Mouse (Mus musculus): ENCODE results near the gene Rhobtb3. TPM values are rescaled to one million over a fixed set of nuclear protein-coding genes. Genes with fewer than 3 reads are reported as not detected.

Gene Rhobtb3
- polyA plus RNA-seq, 2 experiments: 1.9 to 3.4 TPM

DNA sequence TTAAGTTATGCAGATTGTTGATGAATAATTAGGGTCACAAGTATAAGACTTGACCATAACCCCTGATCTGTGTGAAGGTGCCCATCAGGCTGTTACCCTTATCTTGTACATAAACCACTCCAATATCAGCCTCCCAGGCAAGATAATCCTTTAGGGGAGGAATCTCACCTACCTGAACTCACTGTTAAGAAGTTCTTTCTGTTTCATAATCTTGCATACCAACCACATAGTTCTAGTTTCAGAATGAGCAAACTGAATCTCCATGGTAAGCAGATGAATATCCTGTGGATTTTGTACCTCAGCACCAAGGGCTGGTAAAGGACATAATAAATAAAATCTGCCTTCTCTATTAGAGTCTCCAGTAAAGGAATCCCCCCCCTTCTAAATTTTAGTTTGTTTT lies 111.0 kb downstream of the Rhobtb3 start:
- Histone ChIP-seq H3K9me3 (ENCODE audit: control insufficient read depth, low read length) (no peaks in the 10 kb centered on the region), H3K4me2 (ENCODE audit: low read depth) (no peak overlapping the region), H3K9ac (replicated peaks) (no peak overlapping the region), H3K36me3 (replicated peaks; ENCODE audit: control insufficient read depth, insufficient read depth, low read depth) (no peaks in the 10 kb centered on the region), H3K27me3 (ENCODE audit: control insufficient read depth, insufficient read depth, low read length) (no peaks in the 10 kb centered on the region), H3K27ac (no peak overlapping the region), H3K4me3 (ENCODE audit: insufficient read depth in 1 of 2, low read depth in 2 of 2, low read length in 2 of 2) (no peak overlapping the region), H3K4me1 (replicated peaks; ENCODE audit: control insufficient read depth in 2 of 2, insufficient read depth in 2 of 2, low read length in 1 of 2) (no peaks in the 10 kb centered on the region)
- ATAC-seq (ENCODE audit: insufficient read depth) (no peak), DNase-seq (ENCODE audit: low read depth in 3 of 3, low spot score in 3 of 3) (no peak)
- TF ChIP-seq CTCF (IDR thresholded peaks at IDR 0.05; ENCODE audit: low read depth) (no peak), EP300 (IDR thresholded peaks at IDR 0.05; ENCODE audit: low read depth) (no peak)

DNA sequence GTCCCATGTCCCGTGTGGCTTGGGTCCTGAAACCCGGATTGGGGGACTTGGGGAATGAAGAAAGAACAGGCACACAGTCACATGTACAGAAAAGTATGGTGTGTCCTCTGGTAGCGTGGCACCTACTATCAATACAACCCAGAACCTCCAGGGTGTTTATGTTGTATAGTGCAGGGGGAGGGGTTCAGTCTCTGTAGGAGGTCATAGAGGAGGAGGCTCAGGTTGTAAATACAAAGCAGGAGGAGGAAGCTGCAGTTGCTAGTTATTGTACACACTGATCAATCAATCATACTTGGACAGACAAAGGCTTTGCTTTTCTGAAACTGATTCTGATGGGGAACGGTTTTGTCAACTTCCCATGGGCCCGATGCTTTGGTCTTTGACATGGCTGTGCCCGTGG lies 112.0 kb downstream of the Rhobtb3 start:
- Histone ChIP-seq H3K9ac (replicated peaks) (no peak overlapping the region), H3K36me3 (replicated peaks; ENCODE audit: control insufficient read depth, insufficient read depth, low read depth) (no peaks in the 10 kb centered on the region), H3K4me2 (ENCODE audit: low read depth) (no peak overlapping the region), H3K27me3 (ENCODE audit: control insufficient read depth, insufficient read depth, low read length) (no peaks in the 10 kb centered on the region), H3K4me1 (replicated peaks; ENCODE audit: control insufficient read depth in 2 of 2, insufficient read depth in 2 of 2, low read length in 1 of 2) (no peaks in the 10 kb centered on the region), H3K9me3 (ENCODE audit: control insufficient read depth, low read length) (no peaks in the 10 kb centered on the region), H3K4me3 (ENCODE audit: insufficient read depth in 1 of 2, low read depth in 2 of 2, low read length in 2 of 2) (no peak overlapping the region), H3K27ac (no peak overlapping the region)
- WGBS (ENCODE audit: insufficient replicate concordance): 64% methylated on average over 6 of the region's 6 CpGs
- ATAC-seq (ENCODE audit: insufficient read depth) (no peak), DNase-seq (ENCODE audit: low read depth in 3 of 3, low spot score in 3 of 3) (no peak)
- TF ChIP-seq CTCF (IDR thresholded peaks at IDR 0.05; ENCODE audit: low read depth): no peak

DNA sequence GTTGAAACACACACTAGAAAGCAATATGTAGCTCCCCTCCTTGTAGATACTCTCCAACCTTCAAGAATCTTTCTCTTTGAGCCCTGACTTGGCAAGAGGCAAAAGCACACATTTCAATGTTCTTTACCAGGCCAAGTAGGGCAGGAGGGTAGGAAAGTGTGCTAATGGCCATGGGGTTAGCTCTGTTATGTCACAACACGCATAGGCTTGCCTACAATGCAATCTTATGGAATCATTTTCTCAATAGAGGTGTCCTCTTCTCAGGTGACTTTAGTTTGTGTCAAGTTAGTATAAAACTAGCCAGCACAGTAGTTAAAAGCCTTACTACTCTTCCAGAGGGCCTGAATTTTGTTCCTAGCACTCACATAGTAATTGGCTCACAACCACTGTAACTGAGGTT lies 113.0 kb downstream of the Rhobtb3 start:
- TF ChIP-seq CTCF (IDR thresholded peaks at IDR 0.05; ENCODE audit: low read depth) (no peak), EP300 (IDR thresholded peaks at IDR 0.05; ENCODE audit: low read depth) (no peak)
- Histone ChIP-seq H3K9ac (replicated peaks) (no peak overlapping the region), H3K4me3 (ENCODE audit: insufficient read depth in 1 of 2, low read depth in 2 of 2, low read length in 2 of 2) (no peak overlapping the region), H3K9me3 (ENCODE audit: control insufficient read depth, low read length) (no peaks in the 10 kb centered on the region), H3K36me3 (replicated peaks; ENCODE audit: control insufficient read depth, insufficient read depth, low read depth) (no peaks in the 10 kb centered on the region), H3K27ac (no peak overlapping the region), H3K27me3 (ENCODE audit: control insufficient read depth, insufficient read depth, low read length) (no peaks in the 10 kb centered on the region), H3K4me2 (ENCODE audit: low read depth) (no peak overlapping the region), H3K4me1 (replicated peaks; ENCODE audit: control insufficient read depth in 2 of 2, insufficient read depth in 2 of 2, low read length in 1 of 2) (no peaks in the 10 kb centered on the region)
- DNase-seq (ENCODE audit: low read depth in 3 of 3, low spot score in 3 of 3) (no peak), ATAC-seq (ENCODE audit: insufficient read depth) (no peak)
- WGBS (ENCODE audit: insufficient replicate concordance): 79% methylated on average over 1 of the region's 1 CpGs

DNA sequence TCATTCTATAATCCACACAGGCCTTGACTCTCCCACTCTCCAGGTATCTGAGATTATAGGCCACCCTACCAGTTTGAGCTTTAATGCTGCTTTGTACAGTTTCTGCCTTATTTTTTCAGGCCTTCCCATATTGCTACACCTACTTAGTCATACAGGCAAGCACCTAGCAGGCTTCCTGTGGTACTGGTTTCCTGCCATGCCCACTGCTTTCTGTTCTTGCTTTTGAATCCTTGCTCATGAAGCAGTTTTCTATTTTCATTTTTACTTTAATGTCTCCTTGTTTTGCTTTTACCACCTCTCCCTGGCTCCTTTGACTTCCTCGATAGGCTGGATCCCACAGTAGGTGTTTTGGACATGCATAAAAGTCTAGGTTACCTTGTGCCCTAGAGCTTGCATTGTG lies 118.3 kb downstream of the Rhobtb3 start:
- H3K36me3 ChIP-seq (replicated peaks; ENCODE audit: control insufficient read depth, insufficient read depth, low read depth): no peaks in the 10 kb centered on the region
- H3K4me2 ChIP-seq (ENCODE audit: low read depth): no peak overlapping the region
- H3K9ac ChIP-seq (replicated peaks): no peak overlapping the region
- DNase-seq (ENCODE audit: low read depth in 3 of 3, low spot score in 3 of 3) (no peak), ATAC-seq (ENCODE audit: insufficient read depth) (no peak)
- WGBS (ENCODE audit: insufficient replicate concordance): 67% methylated on average over 1 of the region's 1 CpGs
- TF ChIP-seq CTCF (IDR thresholded peaks at IDR 0.05; ENCODE audit: low read depth) (no peak), EP300 (IDR thresholded peaks at IDR 0.05; ENCODE audit: low read depth) (no peak)
- H3K4me3 ChIP-seq (ENCODE audit: insufficient read depth in 1 of 2, low read depth in 2 of 2, low read length in 2 of 2): no peak overlapping the region
- H3K27ac ChIP-seq: no peak overlapping the region
- no peaks in the 10 kb centered on the region for H3K9me3 ChIP-seq (ENCODE audit: control insufficient read depth, low read length)
- H3K27me3 ChIP-seq (ENCODE audit: control insufficient read depth, insufficient read depth, low read length): no peaks in the 10 kb centered on the region
- no peaks in the 10 kb centered on the region for H3K4me1 ChIP-seq (replicated peaks; ENCODE audit: control insufficient read depth in 2 of 2, insufficient read depth in 2 of 2, low read length in 1 of 2)

DNA sequence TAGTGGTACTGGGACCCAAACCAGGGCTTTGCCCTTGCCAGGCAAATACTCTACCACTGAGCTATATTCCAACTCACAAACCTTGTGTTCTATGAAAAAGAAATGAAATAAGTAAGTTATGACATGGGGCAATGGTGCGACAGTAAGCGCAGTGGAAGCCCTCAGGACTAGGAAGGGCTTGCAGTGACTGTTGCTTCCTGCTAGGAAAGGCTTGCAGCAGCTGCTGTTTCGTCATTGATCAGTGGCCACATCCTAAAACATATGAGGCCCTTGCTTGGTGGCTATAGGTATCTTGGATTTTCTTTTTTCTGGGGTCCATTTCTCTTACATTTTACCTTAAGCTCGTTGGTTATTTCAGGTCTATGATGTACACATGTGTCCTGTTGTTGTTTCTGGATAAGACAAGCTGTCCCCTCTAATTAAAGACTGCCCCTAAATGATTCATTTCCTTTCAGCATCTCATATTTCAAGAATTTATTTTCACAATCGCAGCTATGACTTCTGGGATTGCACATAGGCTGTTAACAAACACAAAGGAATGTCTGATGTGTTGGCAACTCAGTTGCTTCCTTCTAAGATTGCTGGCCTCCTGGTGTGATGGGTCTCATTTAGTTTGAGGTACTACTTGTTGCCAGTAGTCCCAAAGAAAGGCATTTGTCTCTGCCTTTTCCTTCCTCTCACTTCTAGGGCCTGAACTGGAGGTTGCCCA lies 119.0 kb downstream of the Rhobtb3 start:
- Histone ChIP-seq H3K27ac (no peak overlapping the region), H3K9me3 (ENCODE audit: control insufficient read depth, low read length) (no peaks in the 10 kb centered on the region), H3K27me3 (ENCODE audit: control insufficient read depth, insufficient read depth, low read length) (no peaks in the 10 kb centered on the region), H3K4me1 (replicated peaks; ENCODE audit: control insufficient read depth in 2 of 2, insufficient read depth in 2 of 2, low read length in 1 of 2) (no peaks in the 10 kb centered on the region), H3K9ac (replicated peaks) (no peak overlapping the region), H3K4me3 (ENCODE audit: insufficient read depth in 1 of 2, low read depth in 2 of 2, low read length in 2 of 2) (no peak overlapping the region), H3K4me2 (ENCODE audit: low read depth) (no peak overlapping the region), H3K36me3 (replicated peaks; ENCODE audit: control insufficient read depth, insufficient read depth, low read depth) (no peaks in the 10 kb centered on the region)
- TF ChIP-seq CTCF (IDR thresholded peaks at IDR 0.05; ENCODE audit: low read depth) (no peak), EP300 (IDR thresholded peaks at IDR 0.05; ENCODE audit: low read depth) (no peak)
- ATAC-seq (ENCODE audit: insufficient read depth): no peak
- 41% methylated on average over 5 of the region's 5 CpGs for WGBS (ENCODE audit: insufficient replicate concordance)
- no peak for DNase-seq (ENCODE audit: low read depth in 3 of 3, low spot score in 3 of 3)

Measured in liver, embryonic 14.5 days (tissue).